Mouse (Mus musculus): ENCODE data around the gene St14.
"Not testable (repeated sequence)": the region's sequence is repeated elsewhere in the genome, so short reads cannot be mapped to it uniquely, and the experiment has no call there.

St14 gene

GRCm38 (mm10) chr9:31086085-31086753, 45.4 kb downstream of the St14 start:
- peak; percentile 43 for DNase-seq (ENCODE audit: low spot score)

GRCm38 (mm10) chr9:31085556-31085955, 46.1 kb downstream of the St14 start:
- no peak for DNase-seq (ENCODE audit: low spot score)

- no peak for DNase-seq (ENCODE audit: low spot score)
These were observed 48.9 kb downstream of the St14 start for GRCm38 (mm10) chr9:31082771-31083170.

GRCm38 (mm10) chr9:31082054-31082666, 49.5 kb downstream of the St14 start:
- peak; percentile 33 for DNase-seq (ENCODE audit: low spot score)

- DNase-seq (ENCODE audit: low spot score), result no peak
These were observed 50.9 kb downstream of the St14 start for GRCm38 (mm10) chr9:31080726-31081125.

- no peak for DNase-seq (ENCODE audit: low spot score)
These were observed 56.8 kb downstream of the St14 start for GRCm38 (mm10) chr9:31074836-31075235.

GRCm38 (mm10) chr9:31073797-31074196, 57.9 kb downstream of the St14 start:
- DNase-seq (ENCODE audit: low spot score), result no peak

- DNase-seq (ENCODE audit: low spot score), result no peak
These were observed 59.4 kb downstream of the St14 start for GRCm38 (mm10) chr9:31072256-31072655.

- no peak for DNase-seq (ENCODE audit: low spot score)
These were observed 60.9 kb downstream of the St14 start for GRCm38 (mm10) chr9:31070706-31071105.

- no peak for DNase-seq (ENCODE audit: low spot score)
These were observed 72.9 kb downstream of the St14 start for GRCm38 (mm10) chr9:31058723-31059122.

GRCm38 (mm10) chr9:31051509-31051908, 80.1 kb downstream of the St14 start:
- DNase-seq (ENCODE audit: low spot score), result not testable (repeated sequence)

- no peak for DNase-seq (ENCODE audit: low spot score)
These were observed 81.4 kb downstream of the St14 start for GRCm38 (mm10) chr9:31050208-31050607.

All from yolk sac, embryonic 10.5 days (tissue).